Mouse (Mus musculus): ENCODE measurements around the gene Ncapd2. TPM values are rescaled to one million over a fixed set of nuclear protein-coding genes. Genes with fewer than 3 reads are reported as not detected.

Ncapd2 gene
- polyA plus RNA-seq, 1 experiment: 92.0 TPM

- TF ChIP-seq GATA1 (IDR thresholded peaks at IDR 0.05; ENCODE audit: borderline replicate concordance, low read length) (no peak), FLI1 (IDR thresholded peaks at IDR 0.05; ENCODE audit: low read length) (no peak)
- Histone ChIP-seq H3K4me3 (replicated peaks) (no peak overlapping the region), H3K36me3 (replicated peaks; ENCODE audit: low read length) (peaks cover 92% of the 10 kb centered on the region), H3K9me3 (no peaks in the 10 kb centered on the region), H3K27me3 (replicated peaks) (no peaks in the 10 kb centered on the region), H3K4me1 (peaks cover 65% of the 10 kb centered on the region)
Measured at GRCm38 (mm10) chr6:125153018-125153389, 38.5 kb downstream of the Ncapd2 start.

GRCm38 (mm10) chr6:125152212-125153017, 39.1 kb downstream of the Ncapd2 start:
- peaks cover 89% of the 10 kb centered on the region for H3K36me3 ChIP-seq (replicated peaks; ENCODE audit: low read length)
- H3K4me1 ChIP-seq: peaks cover 71% of the 10 kb centered on the region
- peak overlapping the region; percentile 71 for H3K4me3 ChIP-seq (replicated peaks)
- no peaks in the 10 kb centered on the region for H3K27me3 ChIP-seq (replicated peaks)
- no peaks in the 10 kb centered on the region for H3K9me3 ChIP-seq
- TF ChIP-seq GATA1 (IDR thresholded peaks at IDR 0.05; ENCODE audit: borderline replicate concordance, low read length) (no peak), FLI1 (IDR thresholded peaks at IDR 0.05; ENCODE audit: low read length) (no peak)

DNA sequence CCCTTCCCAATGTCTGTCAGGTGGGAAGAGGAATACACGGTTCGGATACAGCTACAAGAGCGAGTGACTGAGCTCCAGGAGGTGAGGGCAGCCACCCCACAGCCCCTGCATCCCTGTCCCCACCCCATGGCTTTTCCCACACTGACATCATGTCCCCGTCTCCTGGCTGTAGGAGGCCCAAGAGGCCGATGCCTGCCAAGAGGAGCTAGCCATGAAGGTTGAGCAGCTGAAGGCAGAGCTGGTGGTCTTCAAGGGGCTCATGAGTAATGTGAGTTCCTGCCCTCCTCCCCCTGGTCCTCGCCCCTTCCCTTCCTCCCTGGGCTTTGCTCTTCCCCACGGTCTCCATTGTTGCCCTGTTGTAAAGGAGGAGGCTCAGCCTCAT, 41.9 kb downstream of the Ncapd2 start:
- H3K36me3 ChIP-seq (replicated peaks; ENCODE audit: low read length): peaks cover 71% of the 10 kb centered on the region
- TF ChIP-seq GATA1 (IDR thresholded peaks at IDR 0.05; ENCODE audit: borderline replicate concordance, low read length): no peak
- no peak for TF ChIP-seq FLI1 (IDR thresholded peaks at IDR 0.05; ENCODE audit: low read length)
- peak overlapping the region; percentile 34 for H3K4me3 ChIP-seq (replicated peaks)
- no peaks in the 10 kb centered on the region for H3K9me3 ChIP-seq
- no peaks in the 10 kb centered on the region for H3K27me3 ChIP-seq (replicated peaks)
- peaks cover 81% of the 10 kb centered on the region for H3K4me1 ChIP-seq

DNA sequence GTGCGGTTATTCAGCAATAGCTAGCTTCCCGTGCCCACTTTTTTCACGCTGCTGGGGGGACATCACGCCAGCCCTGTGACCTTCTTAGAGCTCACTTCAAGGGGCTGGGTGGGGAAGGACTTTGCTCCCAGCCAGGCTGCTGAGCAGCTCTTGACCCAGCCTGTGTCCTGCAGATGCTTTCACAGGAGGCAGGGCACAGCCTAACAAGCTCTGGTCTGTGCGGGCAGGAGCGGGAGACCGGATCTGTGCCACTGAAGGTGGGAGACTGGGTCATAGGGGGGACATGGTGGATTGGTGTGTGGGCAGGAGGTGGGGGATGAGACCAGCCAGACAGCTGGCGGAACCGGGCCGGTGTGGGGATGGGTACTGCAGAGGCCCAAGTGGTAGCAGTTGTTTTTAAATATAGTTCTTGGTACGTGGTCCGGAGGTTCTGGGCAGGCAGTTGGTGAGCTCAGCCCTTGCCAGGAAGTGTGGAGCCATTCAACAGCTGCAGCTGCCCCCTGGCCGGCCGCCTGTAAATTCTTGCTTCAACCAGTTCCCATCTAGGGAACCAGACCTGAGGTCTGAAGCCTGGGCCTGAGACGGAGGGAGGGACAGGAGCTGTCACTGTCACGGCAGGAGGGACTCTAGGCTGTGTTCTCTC, 42.5 kb downstream of the Ncapd2 start:
- no peak for TF ChIP-seq FLI1 (IDR thresholded peaks at IDR 0.05; ENCODE audit: low read length)
- TF ChIP-seq GATA1 (IDR thresholded peaks at IDR 0.05; ENCODE audit: borderline replicate concordance, low read length): no peak
- peak overlapping the region; percentile 90 for H3K4me3 ChIP-seq (replicated peaks)

GRCm38 (mm10) chr6:125148251-125148925, 43.1 kb downstream of the Ncapd2 start:
- TF ChIP-seq FLI1 (IDR thresholded peaks at IDR 0.05; ENCODE audit: low read length): no peak
- TF ChIP-seq GATA1 (IDR thresholded peaks at IDR 0.05; ENCODE audit: borderline replicate concordance, low read length): no peak
- Histone ChIP-seq H3K4me1 (peaks cover 83% of the 10 kb centered on the region), H3K36me3 (replicated peaks; ENCODE audit: low read length) (peaks cover 72% of the 10 kb centered on the region), H3K9me3 (no peaks in the 10 kb centered on the region), H3K4me3 (replicated peaks) (peak overlapping the region; percentile 90), H3K27me3 (replicated peaks) (no peaks in the 10 kb centered on the region)

More for the DNA sequence above, 42.5 kb downstream of the Ncapd2 start:
- peaks cover 85% of the 10 kb centered on the region for H3K4me1 ChIP-seq
- H3K9me3 ChIP-seq: no peaks in the 10 kb centered on the region
- H3K27me3 ChIP-seq (replicated peaks): no peaks in the 10 kb centered on the region
- peaks cover 73% of the 10 kb centered on the region for H3K36me3 ChIP-seq (replicated peaks; ENCODE audit: low read length)

- Histone ChIP-seq H3K4me3 (replicated peaks) (peak overlapping the region; percentile 99), H3K4me1 (peaks cover 73% of the 10 kb centered on the region), H3K36me3 (replicated peaks; ENCODE audit: low read length) (peaks cover 68% of the 10 kb centered on the region), H3K9me3 (no peaks in the 10 kb centered on the region), H3K27me3 (replicated peaks) (no peaks in the 10 kb centered on the region)
- TF ChIP-seq GATA1 (IDR thresholded peaks at IDR 0.05; ENCODE audit: borderline replicate concordance, low read length) (no peak), FLI1 (IDR thresholded peaks at IDR 0.05; ENCODE audit: low read length) (no peak)
Measured at GRCm38 (mm10) chr6:125147329-125147728, 44.2 kb downstream of the Ncapd2 start.

GRCm38 (mm10) chr6:125146797-125147196, 44.7 kb downstream of the Ncapd2 start:
- Histone ChIP-seq H3K9me3 (no peaks in the 10 kb centered on the region), H3K4me1 (peaks cover 67% of the 10 kb centered on the region), H3K4me3 (replicated peaks) (peak overlapping the region; percentile 99), H3K27me3 (replicated peaks) (no peaks in the 10 kb centered on the region), H3K36me3 (replicated peaks; ENCODE audit: low read length) (peaks cover 68% of the 10 kb centered on the region)
- TF ChIP-seq FLI1 (IDR thresholded peaks at IDR 0.05; ENCODE audit: low read length) (no peak), GATA1 (IDR thresholded peaks at IDR 0.05; ENCODE audit: borderline replicate concordance, low read length) (no peak)

- H3K4me3 ChIP-seq (replicated peaks): peak overlapping the region; percentile 99
- H3K36me3 ChIP-seq (replicated peaks; ENCODE audit: low read length): peaks cover 68% of the 10 kb centered on the region
Measured at GRCm38 (mm10) chr6:125146148-125146547, 45.4 kb downstream of the Ncapd2 start.

GRCm38 (mm10) chr6:125145479-125145951, 46.0 kb downstream of the Ncapd2 start:
- peaks cover 62% of the 10 kb centered on the region for H3K4me1 ChIP-seq
- peaks cover 68% of the 10 kb centered on the region for H3K36me3 ChIP-seq (replicated peaks; ENCODE audit: low read length)
- H3K27me3 ChIP-seq (replicated peaks): no peaks in the 10 kb centered on the region
- no peaks in the 10 kb centered on the region for H3K9me3 ChIP-seq
- no peak for TF ChIP-seq GATA1 (IDR thresholded peaks at IDR 0.05; ENCODE audit: borderline replicate concordance, low read length)
- no peak for TF ChIP-seq FLI1 (IDR thresholded peaks at IDR 0.05; ENCODE audit: low read length)
- peak overlapping the region; percentile 99 for H3K4me3 ChIP-seq (replicated peaks)

More at GRCm38 (mm10) chr6:125146148-125146547, 45.4 kb downstream of the Ncapd2 start:
- Histone ChIP-seq H3K27me3 (replicated peaks) (no peaks in the 10 kb centered on the region), H3K9me3 (no peaks in the 10 kb centered on the region), H3K4me1 (peaks cover 64% of the 10 kb centered on the region)
- no peak for TF ChIP-seq FLI1 (IDR thresholded peaks at IDR 0.05; ENCODE audit: low read length)
- TF ChIP-seq GATA1 (IDR thresholded peaks at IDR 0.05; ENCODE audit: borderline replicate concordance, low read length): no peak

All from megakaryocyte, embryonic 14.5 days (primary cell).